Mouse (Mus musculus) cerebellum, adult 2 months (tissue): ENCODE results near the gene Vkorc1.

Experiments
- CTCF ChIP-seq: fragments of 200-500 bp; IDR thresholded peaks from 2 replicates; pipeline ENCODE4 v1.5.1; 2011; ENCODE audit warnings: low read depth, mild to moderate bottlenecking, control low read depth, low read length, moderate library complexity, borderline replicate concordance; ENCODE audit not compliant: insufficient read depth
- POLR2A ChIP-seq: fragments of 200-500 bp; IDR thresholded peaks from 2 replicates; pipeline ENCODE4 v1.6.1; 2011; ENCODE audit warnings: low read length, control low read depth, borderline replicate concordance; ENCODE audit not compliant: insufficient read depth

GRCm38 (mm10) chr7:127944614-127945013 is 49.2 kb upstream of the Vkorc1 start:
- TF ChIP-seq CTCF (no peak), POLR2A (no peak)
